Mouse (Mus musculus) embryonic facial prominence, embryonic 11.5 days (tissue): ENCODE data around the gene Zfp800. TPM values are rescaled to one million over a fixed set of nuclear protein-coding genes. Genes with fewer than 3 reads are reported as not detected.
A peak's percentile ranks its signal among the peaks of the same experiment; 100 is the strongest.

Source experiments
- ATAC-seq: fragments of 200-750 bp; cut with Nextera tagmentation; replicated peaks from 2 replicates; pipeline ENCODE4 v1.8.0; 2017; ENCODE audit warnings: low read depth; ENCODE audit not compliant: insufficient number of reproducible peaks, low FRiP score, low TSS enrichment
- DNase-seq: peaks from one replicate; pipeline ENCODE4 v3.0.0-alpha.2; 2015; ENCODE audit warnings: low spot score
- H3K27ac ChIP-seq: fragments of 300-500 bp; sonication (generic); replicated peaks from 2 replicates; pipeline ENCODE4 v1.5.1; 2014; ENCODE audit warnings: mild to moderate bottlenecking, low read depth, low read length, control low read depth
- H3K27me3 ChIP-seq: fragments of 300-500 bp; sonication (generic); 2 replicates; pipeline ENCODE4 v1.6.1; 2014; ENCODE audit warnings: mild to moderate bottlenecking, low read length, moderate library complexity, mixed read lengths; ENCODE audit not compliant: control insufficient read depth, insufficient read depth
- H3K36me3 ChIP-seq: fragments of 300-500 bp; sonication (generic); replicated peaks from 2 replicates; pipeline ENCODE4 v1.6.1; 2014; ENCODE audit warnings: low read depth, mild to moderate bottlenecking, low read length, moderate library complexity, mixed read lengths; ENCODE audit not compliant: control insufficient read depth, insufficient read depth
- H3K4me1 ChIP-seq: fragments of 300-500 bp; sonication (generic); 2 replicates; pipeline ENCODE4 v1.6.1; 2014; ENCODE audit warnings: low read length, mixed read lengths; ENCODE audit not compliant: control insufficient read depth, insufficient read depth
- H3K4me2 ChIP-seq: fragments of 300-500 bp; sonication (generic); 2 replicates; pipeline ENCODE4 v1.6.1; 2014; ENCODE audit warnings: low read depth, mild to moderate bottlenecking, control low read depth, low read length, moderate library complexity
- H3K4me3 ChIP-seq: fragments of 300-500 bp; sonication (generic); 2 replicates; pipeline ENCODE4 v1.5.1; 2014; ENCODE audit warnings: low read depth, low read length, control low read depth
- H3K9ac ChIP-seq: fragments of 300-500 bp; sonication (generic); replicated peaks from 2 replicates; pipeline ENCODE4 v1.6.1; 2014; ENCODE audit warnings: mild to moderate bottlenecking, control low read depth, low read length
- H3K9me3 ChIP-seq: fragments of 300-500 bp; sonication (generic); replicated peaks from 2 replicates; pipeline ENCODE4 v1.6.1; 2016; ENCODE audit warnings: mild to moderate bottlenecking, low read length, inconsistent platforms, mixed read lengths; ENCODE audit not compliant: control insufficient read depth
- WGBS: fragments of 180-500 bp; shearing (Covaris S2); extraction: QIAGEN DNeasy Blood & Tissue Kit; methylation state at CpG from one replicate; pipeline ENCODE4 v1.1.7; 2014; 5-methylcytosine and 5-hydroxymethylcytosine counted together
- polyA plus RNA-seq: library from polyadenylated mRNA; unstranded; fragments of >200 nt; fragmentation: Nextera tagmentation; extraction: Ambion mirVana; gene quantifications from 2 replicates; pipeline ENCODE4 v1.2.1, GENCODE M21; 2014

The Zfp800 gene
- polyA plus RNA-seq, 1 experiment from 2014 or later = 20.2 TPM

GRCm38 (mm10) chr6:28389038-28389437 is 8.8 kb downstream of the Zfp800 start:
- Histone ChIP-seq H3K27ac (no peak overlapping the region), H3K4me1 (no peaks in the 10 kb centered on the region), H3K36me3 (no peaks in the 10 kb centered on the region), H3K4me2 (no peak overlapping the region), H3K9me3 (no peaks in the 10 kb centered on the region), H3K4me3 (no peak overlapping the region), H3K27me3 (no peaks in the 10 kb centered on the region), H3K9ac (no peak overlapping the region)
- DNase-seq = no peak
- WGBS = 91% methylated on average over 3 of the region's 3 CpGs
- no peak for ATAC-seq

- Histone ChIP-seq H3K4me1 (no peaks in the 10 kb centered on the region), H3K4me3 (no peak overlapping the region), H3K36me3 (no peaks in the 10 kb centered on the region), H3K9me3 (no peaks in the 10 kb centered on the region), H3K27ac (no peak overlapping the region), H3K27me3 (no peaks in the 10 kb centered on the region), H3K4me2 (no peak overlapping the region), H3K9ac (no peak overlapping the region)
- 85% methylated on average over 3 of the region's 3 CpGs for WGBS
- no peak for ATAC-seq
- no peak for DNase-seq
These were observed 12.6 kb downstream of the Zfp800 start for GRCm38 (mm10) chr6:28385169-28385568.

DNA sequence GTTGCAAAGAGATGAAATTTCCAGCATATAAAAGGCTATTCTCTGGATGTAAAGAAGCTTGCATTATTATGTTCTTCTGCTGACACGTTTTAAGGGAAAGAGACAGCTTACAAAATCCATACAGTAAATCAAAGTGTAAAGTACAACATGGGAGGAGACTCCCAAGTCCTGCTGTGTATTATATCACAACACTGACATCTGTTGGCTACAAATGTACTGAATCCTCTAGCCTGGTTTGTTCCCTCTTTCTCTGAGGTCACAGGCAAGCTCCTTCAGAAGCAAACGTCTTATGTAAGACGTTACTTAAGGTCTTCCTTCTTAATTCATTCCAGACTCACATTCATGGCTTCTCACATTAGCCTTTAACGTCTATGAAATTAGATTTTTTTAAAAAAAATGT is 15.8 kb downstream of the Zfp800 start:
- no peaks in the 10 kb centered on the region for H3K4me1 ChIP-seq
- no peaks in the 10 kb centered on the region for H3K27me3 ChIP-seq
- no peak overlapping the region for H3K4me2 ChIP-seq
- H3K36me3 ChIP-seq = no peaks in the 10 kb centered on the region
- H3K9me3 ChIP-seq = no peaks in the 10 kb centered on the region
- no peak overlapping the region for H3K9ac ChIP-seq
- H3K27ac ChIP-seq = no peak overlapping the region
- DNase-seq = no peak
- H3K4me3 ChIP-seq = no peak overlapping the region
- ATAC-seq = no peak
- 37% methylated on average over 4 of the region's 4 CpGs for WGBS

GRCm38 (mm10) chr6:28369966-28370683 is 27.7 kb downstream of the Zfp800 start:
- Histone ChIP-seq H3K4me2 (no peak overlapping the region), H3K36me3 (no peaks in the 10 kb centered on the region), H3K9me3 (no peaks in the 10 kb centered on the region), H3K27me3 (no peaks in the 10 kb centered on the region), H3K4me3 (no peak overlapping the region), H3K27ac (no peak overlapping the region), H3K4me1 (no peaks in the 10 kb centered on the region), H3K9ac (no peak overlapping the region)
- DNase-seq (no peak), ATAC-seq (no peak)
- 78% methylated on average over 6 of the region's 6 CpGs for WGBS

DNA sequence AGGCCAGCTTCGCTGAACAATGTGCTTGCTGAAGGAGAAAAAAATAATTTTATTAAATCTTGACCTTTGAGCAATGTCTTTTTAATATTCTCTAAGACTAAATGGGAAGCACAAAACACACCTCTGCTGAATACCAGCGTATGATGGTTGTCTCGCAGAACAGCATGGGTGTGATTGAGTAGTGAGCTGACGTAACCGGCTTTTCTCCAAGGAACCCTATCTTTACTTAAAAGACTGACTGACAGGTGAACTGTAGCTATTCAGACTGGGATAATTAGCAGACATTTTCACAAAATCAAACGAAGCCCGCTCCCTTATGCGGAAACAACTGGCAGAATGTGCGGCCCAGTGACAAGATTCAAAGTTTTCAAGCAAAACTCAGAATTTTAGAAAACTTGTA is 30.2 kb downstream of the Zfp800 start:
- no peak for DNase-seq
- Histone ChIP-seq H3K36me3 (no peaks in the 10 kb centered on the region), H3K9ac (no peak overlapping the region), H3K9me3 (no peaks in the 10 kb centered on the region), H3K4me1 (no peaks in the 10 kb centered on the region), H3K4me2 (no peak overlapping the region), H3K4me3 (no peak overlapping the region), H3K27ac (no peak overlapping the region), H3K27me3 (no peaks in the 10 kb centered on the region)
- no peak for ATAC-seq
- WGBS = 92% methylated on average over 9 of the region's 9 CpGs

DNA sequence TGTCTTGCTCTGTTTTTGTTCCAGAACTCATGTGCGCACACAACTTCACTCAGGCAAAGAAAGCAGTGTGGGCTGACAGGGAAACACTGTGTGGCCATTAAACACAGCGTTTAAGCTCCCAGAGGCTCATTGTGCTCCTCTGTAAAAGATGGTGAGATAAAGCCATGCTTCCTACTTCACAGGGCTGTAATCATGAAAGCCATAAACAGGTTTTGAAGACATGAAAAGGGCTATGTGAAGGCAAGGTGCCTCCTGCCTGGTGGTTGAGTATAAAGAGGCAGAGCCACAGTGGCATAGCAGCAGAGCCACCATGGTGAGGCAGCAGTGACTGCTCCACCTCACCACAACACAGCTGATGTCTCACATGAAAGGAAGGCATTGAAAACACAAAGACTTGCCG is 46.7 kb downstream of the Zfp800 start:
- Histone ChIP-seq H3K27me3 (no peaks in the 10 kb centered on the region), H3K4me2 (no peak overlapping the region), H3K9ac (no peak overlapping the region), H3K4me1 (no peaks in the 10 kb centered on the region), H3K36me3 (no peaks in the 10 kb centered on the region), H3K9me3 (no peaks in the 10 kb centered on the region), H3K4me3 (no peak overlapping the region), H3K27ac (no peak overlapping the region)
- ATAC-seq = no peak
- WGBS = 75% methylated on average over 3 of the region's 3 CpGs
- no peak for DNase-seq

GRCm38 (mm10) chr6:28345677-28346076 is 52.1 kb downstream of the Zfp800 start:
- H3K4me1 ChIP-seq = no peaks in the 10 kb centered on the region
- DNase-seq (no peak), ATAC-seq (no peak)
- no peak overlapping the region for H3K9ac ChIP-seq
- H3K4me2 ChIP-seq = no peak overlapping the region
- no peaks in the 10 kb centered on the region for H3K27me3 ChIP-seq
- H3K27ac ChIP-seq = no peak overlapping the region
- H3K4me3 ChIP-seq = no peak overlapping the region
- H3K9me3 ChIP-seq = no peaks in the 10 kb centered on the region
- no peaks in the 10 kb centered on the region for H3K36me3 ChIP-seq

DNA sequence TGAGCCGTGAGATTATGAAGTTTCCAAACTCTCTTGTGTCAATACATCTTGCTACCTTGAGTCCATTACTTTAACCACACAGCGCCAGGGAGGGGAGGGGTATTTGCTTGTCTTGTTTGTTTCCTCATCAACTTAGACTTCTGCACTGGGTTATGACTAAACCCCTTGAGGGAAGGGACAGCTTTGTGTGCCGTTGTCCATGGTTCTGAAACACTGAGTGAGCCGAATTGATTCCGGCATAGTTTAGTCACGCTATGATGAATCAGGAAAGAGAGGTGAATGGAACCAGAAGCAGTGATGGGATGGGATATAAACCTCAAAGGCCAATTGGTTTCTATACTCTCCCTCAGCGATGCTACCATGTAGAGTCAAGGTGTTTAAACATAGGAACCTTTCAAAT is 52.6 kb downstream of the Zfp800 start:
- H3K4me1 ChIP-seq = no peaks in the 10 kb centered on the region
- ATAC-seq (no peak), DNase-seq (peak; percentile 72)
- H3K4me2 ChIP-seq = no peak overlapping the region
- no peaks in the 10 kb centered on the region for H3K9me3 ChIP-seq
- H3K9ac ChIP-seq = no peak overlapping the region
- H3K27ac ChIP-seq = no peak overlapping the region
- WGBS = 45% methylated on average over 7 of the region's 7 CpGs
- H3K36me3 ChIP-seq = no peaks in the 10 kb centered on the region
- no peak overlapping the region for H3K4me3 ChIP-seq
- no peaks in the 10 kb centered on the region for H3K27me3 ChIP-seq
